Mouse (Mus musculus) embryo, embryonic 11.5 days (tissue): ENCODE data around the gene Senp7.
"Not testable (repeated sequence)": the region's sequence is repeated elsewhere in the genome, so short reads cannot be mapped to it uniquely, and the experiment has no call there.

Experiments
- DNase-seq: peaks from one replicate; pipeline ENCODE4 v3.0.0-alpha.2; 2012; ENCODE audit warnings: low read depth, low spot score

Senp7 gene

GRCm38 (mm10) chr16:56066113-56066512, 18.0 kb downstream of the Senp7 start:
- no peak for DNase-seq

DNA sequence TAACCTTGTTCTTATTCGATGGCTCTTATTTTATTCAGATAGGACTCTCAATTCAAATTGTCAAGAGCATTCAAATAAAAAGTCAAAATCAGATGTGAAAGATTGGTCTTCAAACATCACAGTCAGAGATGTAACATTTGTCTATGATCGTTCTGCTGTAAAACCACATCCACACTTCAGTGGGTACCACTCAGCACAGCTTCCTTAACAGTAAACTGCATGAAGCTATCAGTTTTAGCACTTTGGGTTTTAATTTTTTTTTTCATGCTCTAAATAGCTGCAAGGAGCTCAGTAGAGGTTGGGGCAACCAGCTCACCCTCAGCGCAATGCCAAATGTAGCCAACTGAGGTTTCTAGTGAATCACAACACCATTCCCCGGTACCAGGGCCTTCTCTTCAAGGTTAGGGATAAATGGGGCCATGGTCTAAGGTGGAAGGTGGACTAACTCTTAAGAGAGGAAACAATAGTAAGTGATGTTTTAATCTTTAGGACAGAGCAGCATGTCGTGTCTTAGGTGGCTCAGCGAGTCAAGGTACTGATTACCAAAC, 20.5 kb downstream of the Senp7 start:
- DNase-seq, result no peak

GRCm38 (mm10) chr16:56071317-56072232, 23.4 kb downstream of the Senp7 start:
- DNase-seq, result no peak

DNA sequence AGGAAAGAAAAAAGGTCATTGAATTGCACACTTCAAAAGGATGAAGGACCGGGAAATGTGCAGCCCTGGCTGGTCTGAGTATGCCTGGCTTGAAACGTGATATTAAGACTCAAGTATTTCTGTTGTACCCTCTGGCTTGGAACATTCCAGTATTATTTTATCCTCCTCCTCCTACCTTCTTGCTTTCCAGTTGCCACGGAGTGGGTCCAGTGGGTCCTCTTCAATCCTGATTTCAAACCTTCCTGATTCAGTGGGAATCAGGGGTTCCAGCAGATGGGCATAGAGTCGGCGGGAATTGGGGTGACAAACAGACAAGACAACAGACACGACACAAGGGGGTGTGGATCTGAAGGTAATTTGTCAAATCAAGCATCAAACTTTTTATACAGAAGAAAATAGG, 24.4 kb downstream of the Senp7 start:
- DNase-seq, result no peak

DNA sequence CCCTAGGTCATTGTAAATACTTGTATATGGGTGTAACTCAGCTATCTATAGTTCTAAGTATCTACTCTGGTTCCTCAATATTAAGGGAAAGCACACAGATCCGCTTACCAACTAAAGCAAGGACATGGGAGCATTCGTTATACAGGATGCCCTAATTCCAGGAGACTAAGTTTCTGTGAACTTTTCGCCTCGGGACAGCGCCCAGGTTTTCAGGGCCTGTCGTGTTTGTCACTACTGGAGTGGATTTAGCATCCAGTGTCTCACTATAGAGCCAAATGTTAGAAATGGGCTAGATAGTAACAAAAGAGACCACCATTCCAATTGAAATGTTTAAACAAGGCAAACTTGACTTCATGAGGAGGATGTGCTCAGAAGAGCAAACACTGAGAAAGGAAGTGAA, 25.0 kb downstream of the Senp7 start:
- not testable (repeated sequence) for DNase-seq

DNA sequence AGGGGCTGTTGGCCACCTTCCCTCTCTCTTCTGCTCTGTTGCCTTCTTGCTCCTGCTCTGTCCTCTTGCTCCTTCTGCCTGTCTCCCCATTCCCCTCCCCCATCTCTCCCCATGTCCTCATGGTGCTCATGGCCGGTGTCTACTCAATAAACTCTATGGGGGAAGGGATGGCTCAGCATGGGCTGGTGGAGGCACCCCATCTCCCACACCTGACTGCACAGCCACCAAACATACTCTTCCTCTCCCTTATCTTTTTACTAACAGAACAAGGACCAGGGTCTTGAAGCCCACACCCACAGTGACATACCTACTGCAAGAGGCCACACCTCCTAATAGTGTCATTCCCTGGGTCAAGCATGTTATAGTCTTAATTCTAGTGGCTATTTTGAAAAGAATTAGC, 26.0 kb downstream of the Senp7 start:
- DNase-seq, result no peak

DNA sequence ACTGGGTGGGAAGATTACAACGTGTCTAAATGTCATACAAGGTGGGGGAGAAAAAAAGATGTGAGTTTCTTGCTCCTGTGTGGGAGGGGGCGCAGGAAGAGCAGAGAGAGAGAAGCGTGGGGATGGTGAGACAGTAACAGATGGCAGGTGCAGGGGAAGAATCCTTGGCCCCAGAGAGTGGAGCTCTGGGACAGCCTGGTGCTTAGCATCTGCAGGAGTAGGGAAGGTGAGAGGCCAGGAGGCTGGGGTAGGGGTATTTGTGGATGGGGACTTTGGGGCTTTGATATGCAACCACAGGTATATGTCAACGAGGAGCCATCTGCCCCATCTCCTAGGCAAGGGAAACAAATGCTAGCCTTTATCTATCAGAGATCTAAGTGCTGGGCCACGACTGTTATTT, 26.4 kb downstream of the Senp7 start:
- no peak for DNase-seq

- DNase-seq, result peak; percentile 87
These were observed 27.3 kb downstream of the Senp7 start for GRCm38 (mm10) chr16:56075222-56076111.

DNA sequence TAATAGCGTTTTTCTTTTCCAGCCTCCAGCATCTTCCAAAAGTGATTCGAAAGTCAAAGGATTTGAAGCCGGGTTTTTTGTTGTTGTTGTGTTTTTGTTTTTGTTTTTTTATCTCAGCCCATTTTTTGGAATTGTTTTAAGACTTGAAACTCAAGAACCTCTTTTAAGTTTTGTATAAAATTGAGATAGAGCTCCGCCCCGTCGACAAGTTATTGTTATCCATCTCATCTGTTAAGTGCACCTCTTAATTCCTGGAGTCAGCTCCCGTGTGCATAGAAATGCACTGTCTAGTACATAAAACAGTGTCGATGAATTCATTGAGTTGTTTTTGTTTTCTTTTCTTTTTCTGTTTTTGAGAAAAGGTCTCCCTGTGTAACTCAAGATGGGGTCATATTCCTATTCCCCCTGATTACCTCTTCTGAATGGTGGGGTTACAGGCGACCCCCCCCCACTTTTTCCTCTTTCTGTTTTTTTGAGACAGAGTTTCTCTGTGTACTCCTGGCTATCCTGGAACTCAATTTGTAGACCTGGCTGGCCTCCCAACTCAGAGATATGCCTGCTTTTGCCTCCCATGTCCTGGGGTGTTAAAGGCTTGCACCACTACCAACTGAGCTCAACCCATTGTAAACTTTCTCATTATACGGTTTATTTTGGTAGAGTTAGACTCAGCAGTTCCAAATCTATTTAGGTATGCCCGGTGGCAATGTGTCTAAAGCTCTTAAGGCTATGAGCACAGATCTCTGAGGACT, 28.2 kb downstream of the Senp7 start:
- DNase-seq, result no peak

- no peak for DNase-seq
These were observed 31.3 kb downstream of the Senp7 start for GRCm38 (mm10) chr16:56079419-56079818.

GRCm38 (mm10) chr16:56081691-56082090, 33.6 kb downstream of the Senp7 start:
- DNase-seq, result no peak

- DNase-seq, result no peak
These were observed 38.2 kb downstream of the Senp7 start for GRCm38 (mm10) chr16:56086336-56086735.

- no peak for DNase-seq
These were observed 42.2 kb downstream of the Senp7 start for GRCm38 (mm10) chr16:56090385-56090784.

DNA sequence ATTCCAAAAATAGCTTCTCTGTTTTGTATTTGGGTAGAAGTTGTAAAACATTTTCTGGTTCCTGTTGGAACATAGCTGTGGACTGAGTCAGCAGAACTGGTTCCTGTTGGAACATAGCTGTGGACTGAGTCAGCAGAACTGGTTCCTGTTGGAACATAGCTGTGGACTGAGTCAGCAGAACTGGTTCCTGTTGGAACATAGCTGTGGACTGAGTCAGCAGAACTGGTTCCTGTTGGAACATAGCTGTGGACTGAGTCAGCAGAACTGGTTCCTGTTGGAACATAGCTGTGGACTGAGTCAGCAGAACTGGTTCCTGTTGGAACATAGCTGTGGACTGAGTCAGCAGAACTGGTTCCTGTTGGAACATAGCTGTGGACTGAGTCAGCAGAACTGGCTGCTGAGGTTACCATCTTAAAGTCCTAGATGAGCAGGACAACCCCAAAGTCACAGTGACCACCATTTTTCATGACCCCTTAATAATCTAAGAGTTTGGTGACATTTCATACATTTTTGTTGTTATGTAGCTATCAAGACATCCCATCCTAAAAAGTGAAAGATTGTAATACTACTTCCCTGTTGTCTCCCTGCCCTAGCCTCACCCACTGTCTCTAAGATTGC, 48.4 kb downstream of the Senp7 start:
- not testable (repeated sequence) for DNase-seq

DNA sequence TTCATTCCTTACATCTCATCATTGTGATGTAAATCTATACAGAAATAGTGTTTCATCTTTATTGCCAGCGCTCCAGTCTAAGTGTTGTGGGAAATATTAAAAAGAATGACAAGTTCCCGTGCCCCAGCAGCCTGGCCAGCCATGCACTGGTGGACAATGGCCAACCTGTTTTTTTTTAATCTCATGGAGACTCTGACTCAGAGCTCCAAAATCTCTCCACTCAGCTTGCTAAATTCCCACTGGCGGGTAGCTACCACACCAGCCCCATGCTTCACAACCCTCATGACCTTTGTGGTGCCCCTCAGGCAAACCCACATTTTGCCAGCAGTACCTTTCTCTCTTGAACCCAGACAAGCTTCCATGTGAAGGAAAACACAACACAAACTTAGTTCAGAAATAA, 67.6 kb downstream of the Senp7 start:
- DNase-seq, result no peak

DNA sequence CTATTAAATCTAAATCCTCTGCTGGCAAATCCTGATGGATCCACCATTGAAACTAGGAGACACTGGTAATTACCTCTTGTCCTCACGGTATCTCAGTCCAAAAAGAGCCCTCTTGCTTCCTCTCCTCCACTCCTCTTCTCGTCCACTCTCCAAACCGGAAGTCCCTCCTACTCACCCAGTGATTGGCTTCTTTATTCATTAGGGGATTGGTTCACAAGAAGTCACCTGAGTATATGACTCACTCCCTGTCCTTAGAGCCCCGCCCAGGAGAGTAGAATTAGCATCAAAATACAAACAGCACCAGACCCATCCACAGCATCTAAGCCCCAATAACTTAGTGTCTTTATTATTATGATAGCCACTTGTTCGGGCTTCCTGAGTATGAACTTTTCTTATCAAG, 68.0 kb downstream of the Senp7 start:
- DNase-seq, result no peak

GRCm38 (mm10) chr16:56117327-56118180, 69.4 kb downstream of the Senp7 start:
- no peak for DNase-seq

DNA sequence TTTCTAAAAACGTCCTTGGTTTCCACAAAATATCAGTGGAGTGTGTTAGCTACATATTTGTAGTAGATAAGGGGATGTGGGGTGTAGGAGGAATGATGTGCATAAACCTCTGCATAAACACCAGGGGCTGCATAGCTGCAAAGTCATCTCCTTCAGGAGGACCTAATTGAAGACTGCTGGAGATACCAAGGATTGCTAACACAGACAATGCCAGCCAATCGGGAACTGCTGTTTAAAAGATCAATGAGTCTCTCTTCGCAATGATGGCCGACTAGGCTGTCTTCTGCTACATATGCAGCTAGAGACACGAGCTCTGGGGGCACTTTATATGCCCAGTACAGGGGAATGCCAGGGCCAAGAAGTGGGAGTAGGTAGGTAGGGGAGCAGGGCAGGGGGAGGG, 74.4 kb downstream of the Senp7 start:
- DNase-seq, result no peak

- DNase-seq, result no peak
These were observed 75.9 kb downstream of the Senp7 start for GRCm38 (mm10) chr16:56124045-56124444.

- DNase-seq, result peak; percentile 17
These were observed 83.5 kb downstream of the Senp7 start for GRCm38 (mm10) chr16:56131666-56132065.
